Mouse (Mus musculus): ENCODE measurements at regions not wholly inside any gene's neighbourhood (a gene's known extent, or its start where the extent isn't known, plus 50 kb on each side); places are given as distances from the start of the nearest gene placed in this dataset.

DNA sequence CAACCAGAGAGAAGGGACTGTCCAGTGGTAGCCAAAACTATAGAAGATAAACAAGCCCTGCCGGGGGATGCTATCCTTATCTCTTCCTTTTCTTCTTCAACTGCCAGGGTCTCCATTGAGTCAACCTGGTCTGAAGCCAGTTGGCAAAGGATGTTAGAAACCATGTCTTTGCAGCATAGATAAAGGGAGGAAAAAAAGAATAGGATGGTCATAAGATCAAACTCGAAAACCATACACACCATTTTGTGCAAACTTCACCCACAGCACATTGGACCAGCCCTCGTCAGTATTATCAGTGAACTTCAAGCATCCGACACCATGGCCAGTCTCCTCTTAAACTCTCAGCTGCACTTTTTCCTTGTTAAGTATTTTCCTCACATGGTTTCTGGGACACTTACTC lies 101.8 kb downstream of the Gm12728 start:
- TF ChIP-seq POLR2A (IDR thresholded peaks at IDR 0.05; ENCODE audit: extremely low read depth, insufficient read depth, low read length) (no peak), CTCF (IDR thresholded peaks at IDR 0.05; ENCODE audit: low read depth, low read length) (no peak)
